Mouse (Mus musculus): ENCODE measurements at regions not wholly inside any gene's neighbourhood (a gene's known extent, or its start where the extent isn't known, plus 50 kb on each side); places are given as distances from the start of the nearest gene placed in this dataset.

DNA sequence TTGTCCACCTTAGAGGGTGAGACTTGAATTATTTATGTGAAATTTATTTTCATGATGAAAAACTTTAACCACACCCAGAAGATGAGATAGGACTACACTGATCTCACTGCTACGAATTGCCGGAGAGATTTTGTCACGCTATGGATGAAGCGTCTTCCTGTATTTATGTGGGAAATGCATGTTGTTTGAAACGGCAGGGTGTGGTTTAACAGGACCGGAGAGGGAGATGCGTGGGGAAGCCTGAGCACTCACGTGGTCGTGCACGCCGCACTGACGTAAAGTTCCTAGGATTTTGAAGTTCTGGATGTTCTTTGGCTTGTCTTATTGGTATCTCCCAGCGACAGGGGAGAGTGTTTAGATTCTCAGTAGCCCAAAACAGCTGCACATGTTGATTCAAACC lies 139.3 kb upstream of the Ubr2 start:
- TF ChIP-seq CTCF (IDR thresholded peaks at IDR 0.05; ENCODE audit: control insufficient read depth, insufficient read depth, insufficient replicate concordance, low read depth, low read length) (no peak), POLR2A (IDR thresholded peaks at IDR 0.05; ENCODE audit: control insufficient read depth, low read depth, low read length) (no peak)

Measured in testis, adult 2 months (tissue).